Mouse (Mus musculus): ENCODE measurements around the gene Ucp3.

DNA sequence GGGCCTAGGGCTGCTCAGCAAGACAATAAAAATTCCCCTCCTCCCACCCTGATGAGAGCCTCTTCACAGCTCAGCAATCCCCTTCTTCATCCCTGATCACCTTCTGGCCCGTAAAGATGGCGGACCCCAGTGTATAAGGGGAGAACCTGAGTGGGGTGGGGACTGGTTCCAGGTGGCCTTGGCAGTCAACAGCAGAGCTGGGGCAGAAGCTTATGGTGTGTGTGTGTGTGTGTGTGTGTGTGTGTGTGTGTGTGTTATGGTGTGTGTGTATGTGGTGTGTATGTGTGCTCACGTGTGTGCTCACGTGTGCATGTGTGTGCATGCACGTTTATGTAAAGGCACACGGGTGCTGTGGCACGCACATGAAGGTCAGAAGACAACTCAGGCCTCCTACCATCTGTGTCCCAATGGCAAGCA, 21.6 kb downstream of the Ucp3 start:
- no peak for TF ChIP-seq GATA1 (IDR thresholded peaks at IDR 0.05; ENCODE audit: low read length)
- no peak for TF ChIP-seq TAL1 (IDR thresholded peaks at IDR 0.05; ENCODE audit: low read length)
